Mouse (Mus musculus): ENCODE measurements around the gene Bmp3. TPM values are rescaled to one million over a fixed set of nuclear protein-coding genes. Genes with fewer than 3 reads are reported as not detected.

Gene Bmp3
- total and polyA plus RNA-seq, 3 experiments = not detected

GRCm38 (mm10) chr5:98834300-98834699, 19.9 kb upstream of the Bmp3 start:
- Histone ChIP-seq H3K9me3 (replicated peaks; ENCODE audit: low read length) (no peaks in the 10 kb centered on the region), H3K79me2 (replicated peaks; ENCODE audit: control insufficient read depth, extremely low read depth, insufficient read depth, poor library complexity, severe bottlenecking) (no peaks in the 10 kb centered on the region), H3K4me1 (ENCODE audit: control insufficient read depth in 1 of 2, insufficient read depth in 2 of 2) (no peaks in the 10 kb centered on the region), H3K27me3 (replicated peaks) (no peaks in the 10 kb centered on the region), H3K4me2 (ENCODE audit: insufficient read depth, low read depth, poor library complexity, severe bottlenecking) (no peak overlapping the region), H3K4me3 (replicated peaks in 1 of 3; ENCODE audit: low read depth in 2 of 3, low read length in 2 of 3, poor library complexity in 1 of 3) (no peak overlapping the region), H3K27ac (ENCODE audit: insufficient read depth, low read depth) (no peak overlapping the region), H3K36me3 (replicated peaks in 1 of 2; ENCODE audit: control insufficient read depth in 1 of 2, insufficient read depth in 1 of 2, low read length in 1 of 2) (no peaks in the 10 kb centered on the region), H3K9ac (ENCODE audit: insufficient read depth, low read depth) (no peak overlapping the region)
- in situ Hi-C loops (cut with MboI; ENCODE audit: low pct_ligation_motif_present, low pct_unique_long_range_greater_than_20kb, low sequenced_read_pairs) (no loop called here), dilution Hi-C loops (cut with MboI; ENCODE audit: extremely low pct_ligation_motif_present, extremely low pct_unique_long_range_greater_than_20kb, low sequenced_read_pairs) (no loop called here)
- no peak for DNase-seq (ENCODE audit: extremely low read depth)
- TF ChIP-seq KAT2A (IDR thresholded peaks at IDR 0.05; ENCODE audit: insufficient replicate concordance, low read length) = no peak
- no peak for TF ChIP-seq CTCF (conservative IDR thresholded peaks at IDR 0.05 in 1 of 2, IDR thresholded peaks at IDR 0.05 in 1 of 2; ENCODE audit: low read depth in 2 of 2, low read length in 2 of 2)
- TF ChIP-seq NRF1 (IDR thresholded peaks at IDR 0.05; ENCODE audit: low read depth, low read length) = no peak
- TF ChIP-seq ZKSCAN1 (IDR thresholded peaks at IDR 0.05; ENCODE audit: borderline replicate concordance, low read depth, low read length) = no peak
- no peak for TF ChIP-seq MYC (IDR thresholded peaks at IDR 0.05; ENCODE audit: low read depth, low read length)

DNA sequence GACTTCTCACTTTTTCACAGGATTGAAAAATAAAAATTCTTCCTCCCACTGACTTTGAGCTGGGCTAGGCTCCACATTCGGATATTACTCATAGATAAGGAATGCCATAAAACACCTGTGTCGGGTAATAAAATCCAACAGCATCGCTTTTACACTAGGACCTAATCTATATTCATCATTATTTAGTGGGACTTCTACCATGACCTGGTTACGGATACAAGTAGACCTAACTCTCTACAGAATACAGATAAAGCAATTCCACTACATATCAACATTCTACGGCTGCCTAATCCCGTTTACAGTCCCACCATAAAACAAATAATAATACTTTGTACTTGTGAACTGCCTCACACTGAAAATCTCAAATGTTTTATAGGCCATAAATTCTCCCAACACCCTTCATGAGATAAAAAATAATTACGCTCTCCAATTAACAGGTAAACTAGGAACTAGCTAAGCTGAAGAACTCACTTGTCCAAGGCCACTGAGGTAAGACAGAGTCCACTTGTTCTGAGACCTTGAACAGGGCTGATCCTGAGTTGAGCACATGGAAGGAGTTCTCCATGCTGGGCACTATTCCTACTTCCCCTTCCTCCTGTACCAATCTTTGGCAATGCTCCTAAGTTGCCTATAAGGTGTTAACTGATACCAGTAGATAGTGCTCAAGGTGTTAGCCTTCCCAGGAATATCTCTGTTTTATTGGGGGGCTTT, 11.5 kb upstream of the Bmp3 start:
- Histone ChIP-seq H3K9me3 (replicated peaks; ENCODE audit: low read length) (no peaks in the 10 kb centered on the region), H3K27me3 (replicated peaks) (no peaks in the 10 kb centered on the region), H3K36me3 (replicated peaks in 1 of 2; ENCODE audit: control insufficient read depth in 1 of 2, insufficient read depth in 1 of 2, low read length in 1 of 2) (no peaks in the 10 kb centered on the region), H3K27ac (ENCODE audit: insufficient read depth, low read depth) (no peak overlapping the region), H3K4me2 (ENCODE audit: insufficient read depth, low read depth, poor library complexity, severe bottlenecking) (no peak overlapping the region), H3K9ac (ENCODE audit: insufficient read depth, low read depth) (no peak overlapping the region), H3K4me3 (replicated peaks in 1 of 3; ENCODE audit: low read depth in 2 of 3, low read length in 2 of 3, poor library complexity in 1 of 3) (no peak overlapping the region), H3K79me2 (replicated peaks; ENCODE audit: control insufficient read depth, extremely low read depth, insufficient read depth, poor library complexity, severe bottlenecking) (no peaks in the 10 kb centered on the region), H3K4me1 (ENCODE audit: control insufficient read depth in 1 of 2, insufficient read depth in 2 of 2) (0 out of 4 replicates have a peak, but pooled peaks cover 0 to 3% of the 10 kb centered on the region in 2 experiments)
- dilution Hi-C loops (cut with MboI; ENCODE audit: extremely low pct_ligation_motif_present, extremely low pct_unique_long_range_greater_than_20kb, low sequenced_read_pairs) (no loop called here), in situ Hi-C loops (cut with MboI; ENCODE audit: low pct_ligation_motif_present, low pct_unique_long_range_greater_than_20kb, low sequenced_read_pairs) (no loop called here)
- DNase-seq (ENCODE audit: extremely low read depth) = no peak
- TF ChIP-seq MAFK (IDR thresholded peaks at IDR 0.05; ENCODE audit: insufficient replicate concordance, low read length) (no peak), IRF4 (IDR thresholded peaks at IDR 0.05; ENCODE audit: low read depth, low read length) (no peak), JUN (IDR thresholded peaks at IDR 0.05; ENCODE audit: insufficient read depth, low read depth, low read length) (no peak), CHD2 (IDR thresholded peaks at IDR 0.05; ENCODE audit: low read length) (no peak), SIN3A (IDR thresholded peaks at IDR 0.05; ENCODE audit: low read length) (no peak), MXI1 (IDR thresholded peaks at IDR 0.05; ENCODE audit: low read depth, low read length) (no peak)

DNA sequence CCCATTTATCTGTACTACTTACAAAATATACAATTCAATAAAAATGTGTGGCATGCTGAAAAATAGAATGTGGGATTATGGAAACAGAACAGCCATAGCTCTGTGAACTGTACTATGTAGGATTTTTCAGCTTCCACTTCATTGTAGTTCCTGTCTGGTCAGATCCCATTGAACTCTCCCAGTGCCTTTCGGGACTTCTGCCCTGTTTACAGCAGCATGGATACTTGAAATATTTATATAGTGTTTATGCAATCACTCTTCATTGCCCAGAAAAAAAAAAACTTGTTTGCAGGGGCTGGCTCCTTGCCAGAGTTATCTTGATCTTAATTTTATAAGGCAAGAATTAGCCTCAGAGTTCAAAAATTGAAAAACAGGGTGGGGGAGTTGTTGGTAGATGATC, 9.6 kb upstream of the Bmp3 start:
- dilution Hi-C loops (cut with MboI; ENCODE audit: extremely low pct_ligation_motif_present, extremely low pct_unique_long_range_greater_than_20kb, low sequenced_read_pairs) = no loop called here
- no peak overlapping the region for H3K4me3 ChIP-seq (replicated peaks in 1 of 3; ENCODE audit: low read depth in 2 of 3, low read length in 2 of 3, poor library complexity in 1 of 3)
- no peaks in the 10 kb centered on the region for H3K27me3 ChIP-seq (replicated peaks)
- no peaks in the 10 kb centered on the region for H3K36me3 ChIP-seq (replicated peaks in 1 of 2; ENCODE audit: control insufficient read depth in 1 of 2, insufficient read depth in 1 of 2, low read length in 1 of 2)
- H3K9ac ChIP-seq (ENCODE audit: insufficient read depth, low read depth) = no peak overlapping the region
- H3K27ac ChIP-seq (ENCODE audit: insufficient read depth, low read depth) = no peak overlapping the region
- in situ Hi-C loops (cut with MboI; ENCODE audit: low pct_ligation_motif_present, low pct_unique_long_range_greater_than_20kb, low sequenced_read_pairs) = no loop called here
- DNase-seq (ENCODE audit: extremely low read depth) = no peak
- no peaks in the 10 kb centered on the region for H3K9me3 ChIP-seq (replicated peaks; ENCODE audit: low read length)
- TF ChIP-seq HCFC1 (IDR thresholded peaks at IDR 0.05; ENCODE audit: low read depth, low read length) (no peak), NRF1 (IDR thresholded peaks at IDR 0.05; ENCODE audit: low read depth, low read length) (no peak), PAX5 (IDR thresholded peaks at IDR 0.05; ENCODE audit: low read length) (no peak), EP300 (IDR thresholded peaks at IDR 0.05; ENCODE audit: low read length) (no peak)
- H3K4me2 ChIP-seq (ENCODE audit: insufficient read depth, low read depth, poor library complexity, severe bottlenecking) = no peak overlapping the region
- no peaks in the 10 kb centered on the region for H3K79me2 ChIP-seq (replicated peaks; ENCODE audit: control insufficient read depth, extremely low read depth, insufficient read depth, poor library complexity, severe bottlenecking)
- H3K4me1 ChIP-seq (ENCODE audit: control insufficient read depth in 1 of 2, insufficient read depth in 2 of 2) = 0 out of 4 replicates have a peak, but pooled peaks cover 0 to 3% of the 10 kb centered on the region in 2 experiments
